Mouse (Mus musculus) liver, adult 10 weeks (tissue): ENCODE results near the gene Fam187a. TPM values are rescaled to one million over a fixed set of nuclear protein-coding genes. Genes with fewer than 3 reads are reported as not detected.

Source experiments
- polyA plus RNA-seq: library from polyadenylated mRNA; stranded (reverse); fragments of 350-450 nt; fragmentation: Illumina TruSeq; extraction: RNeasy Lipid Tissue Mini Kit (QIAGEN cat#74804); gene quantifications from one replicate; pipeline ENCODE4 v1.2.3, GENCODE M21; 2014; ENCODE audit warnings: low read depth, low replicate concordance

Fam187a gene
- polyA plus RNA-seq = not detected

DNA sequence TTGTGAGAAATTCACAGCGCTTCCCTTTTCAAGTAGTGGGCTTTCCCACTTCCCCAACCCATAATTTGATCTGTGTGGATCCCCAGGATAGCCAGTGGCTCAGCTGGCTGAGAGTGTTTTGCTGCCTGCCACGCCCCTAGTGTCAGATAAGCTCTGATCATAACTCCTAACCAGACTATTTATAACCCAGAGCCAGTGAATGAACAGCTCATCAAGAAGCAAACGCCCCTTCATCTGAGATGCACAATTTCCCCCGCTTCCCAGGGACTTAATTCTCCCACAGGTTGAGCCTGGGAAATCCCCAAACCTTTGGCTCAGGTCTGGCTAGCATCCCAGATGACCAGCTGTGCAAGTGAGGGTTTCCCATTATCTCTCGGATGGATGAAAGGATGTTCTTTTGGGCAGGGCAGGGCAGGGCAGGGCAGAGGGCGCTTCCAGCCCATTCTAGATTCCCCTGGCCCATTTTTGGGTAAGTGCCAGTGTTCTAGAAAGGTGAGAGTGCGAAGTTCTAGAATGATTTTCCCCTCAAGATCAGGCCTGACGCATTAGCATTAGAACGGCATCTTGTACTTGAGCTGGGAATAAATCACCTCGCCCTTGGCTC, at the start of gene Fam187a:
Gene Fam187a (plus strand): TSS at position 554 of the 604 bp plus-strand sequence.

DNA sequence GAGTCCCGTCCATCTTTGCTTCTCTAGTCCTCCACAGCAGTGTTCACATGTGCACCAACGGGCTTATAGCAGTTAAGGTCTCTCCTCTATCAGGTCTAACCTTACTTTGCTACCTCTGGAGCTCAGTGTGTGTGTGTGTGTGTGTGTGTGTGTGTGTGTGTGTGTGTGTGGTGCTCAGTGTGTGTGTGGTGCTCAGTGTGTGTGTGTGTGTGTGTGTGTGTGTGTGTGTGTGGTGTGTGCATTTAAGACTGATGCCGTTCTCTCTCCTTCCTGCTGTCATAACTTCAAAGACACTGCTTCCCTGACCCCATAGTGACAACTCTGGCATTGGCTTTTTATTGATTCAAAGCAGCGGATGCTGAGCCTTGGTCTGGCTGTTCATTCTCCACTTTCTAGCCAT, 49.4 kb upstream of the Fam187a start, which contains the start of gene Higd1b:
Gene Higd1b (plus strand): TSS at position 301 of the 400 bp plus-strand sequence.

DNA sequence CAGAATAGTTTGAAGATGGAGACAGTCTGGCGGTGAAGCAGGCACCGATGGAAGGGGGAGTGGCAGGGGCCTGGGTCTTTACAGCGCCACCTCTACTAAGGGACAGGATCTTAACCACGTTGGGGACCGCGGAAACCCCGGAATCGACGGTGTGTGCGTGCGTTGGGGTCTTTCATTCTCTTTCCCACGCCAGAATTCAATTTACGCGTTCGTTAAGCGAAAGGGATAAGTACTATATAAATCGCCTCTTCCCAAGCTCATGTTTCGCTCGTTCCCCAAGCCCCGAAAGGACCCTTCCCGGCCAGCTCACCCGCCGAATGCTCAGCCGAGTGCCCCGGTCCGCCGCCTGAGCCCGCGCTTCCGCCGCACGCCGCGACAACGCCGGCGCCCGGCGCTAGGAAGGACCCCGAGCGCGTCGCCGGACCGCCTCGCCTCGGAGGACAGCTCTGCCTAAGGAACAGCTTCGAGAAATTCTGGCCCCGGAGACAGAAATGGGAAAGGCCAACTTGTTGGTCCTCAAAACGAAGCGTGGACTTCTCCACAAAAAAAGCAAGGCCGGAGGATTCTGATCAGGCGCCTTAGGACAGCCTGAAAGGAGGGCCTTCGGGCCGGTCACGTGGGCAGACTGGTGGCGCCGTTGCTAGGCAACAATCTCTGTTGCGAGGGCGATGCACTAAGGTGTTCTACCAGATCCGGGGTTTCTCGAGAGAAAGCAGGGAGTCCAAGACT, 4.2 kb upstream of the Fam187a start, which contains the start of the genes Eftud2 and Ccdc103:
Gene Eftud2 (minus strand): TSS at position 401 of the 729 bp plus-strand sequence.
Gene Ccdc103 (plus strand): TSS at position 620 of the 729 bp plus-strand sequence.

DNA sequence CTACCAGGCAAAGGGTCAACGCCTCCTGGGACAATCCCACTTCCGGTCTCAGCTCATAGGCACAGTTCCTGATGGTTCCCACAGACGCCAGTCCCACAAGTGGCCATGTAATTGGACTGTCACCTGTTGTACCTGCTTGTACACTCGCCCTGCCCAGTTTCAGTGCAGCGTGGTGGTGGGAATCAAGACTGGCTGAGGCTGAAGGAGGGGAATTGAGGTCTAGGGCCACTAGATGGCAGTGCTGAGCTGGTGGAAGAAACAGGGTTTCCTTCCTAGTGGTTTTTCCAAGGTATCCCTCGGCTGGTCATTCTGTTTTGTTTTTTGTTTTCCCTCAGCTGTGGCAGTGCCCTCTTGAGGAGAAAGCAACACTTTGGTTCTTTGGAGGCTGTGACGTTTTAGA, 15.8 kb downstream of the Fam187a start, which contains the start of gene Gfap:
Gene Gfap (minus strand): TSS at position 150 of the 400 bp plus-strand sequence.

DNA sequence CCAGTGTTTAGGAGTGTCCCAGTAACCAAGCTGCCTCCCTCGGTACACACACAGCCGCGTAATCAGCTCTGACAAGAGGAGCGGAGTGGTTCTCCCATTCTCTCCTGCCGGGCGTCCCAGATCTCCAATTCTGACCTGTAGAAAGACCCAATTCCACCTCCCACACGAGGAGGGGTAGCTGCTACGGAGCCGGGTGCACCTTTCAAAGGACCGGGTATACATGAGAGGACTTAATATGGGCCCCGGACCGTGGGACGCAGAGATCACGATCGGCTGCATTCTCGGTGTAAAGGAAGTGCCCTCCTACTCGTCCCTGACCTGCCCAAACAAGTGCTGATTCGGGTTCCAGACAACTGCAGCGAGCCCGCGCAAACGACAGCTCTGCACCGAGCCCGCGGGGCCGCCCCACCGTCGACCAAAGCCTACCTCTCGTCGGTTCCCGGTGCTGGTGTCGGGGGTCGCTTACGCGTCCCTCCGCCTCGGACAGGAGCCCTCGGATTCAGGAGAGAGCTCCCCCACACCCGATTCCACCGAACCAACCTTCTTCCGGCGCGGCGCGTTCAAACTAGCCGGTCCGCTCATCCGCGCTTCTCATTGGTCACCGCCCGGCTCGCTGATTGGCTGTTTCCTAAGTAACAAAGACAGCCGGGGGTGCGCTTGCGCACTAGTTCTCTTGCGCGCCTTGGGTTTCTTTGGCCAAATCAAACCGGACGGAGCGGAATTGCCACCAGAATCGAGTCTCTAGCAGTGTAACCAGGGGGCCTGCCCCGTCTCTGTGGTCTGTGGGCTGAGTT, 39.8 kb downstream of the Fam187a start, which contains the start of gene Kif18b:
Gene Kif18b (minus strand): TSS at position 568 of the 794 bp plus-strand sequence.

Other genes starting within 250 kb of the Fam187a start
- gene Meioc, start 221.5 kb upstream of the Fam187a start, polyA plus RNA-seq = not detected
- gene Ccdc43, start 187.4 kb upstream of the Fam187a start, polyA plus RNA-seq = 17.3 TPM
- 0.50 TPM for gene Adam11, start 123.7 kb upstream of the Fam187a start, polyA plus RNA-seq
- gene Gjc1, start 65.5 kb upstream of the Fam187a start, polyA plus RNA-seq = 0.66 TPM
- not detected for gene Higd1b, start 49.3 kb upstream of the Fam187a start, polyA plus RNA-seq
- 7.8 TPM for gene Eftud2, start 4.2 kb upstream of the Fam187a start, polyA plus RNA-seq
- gene Ccdc103, start 4.0 kb upstream of the Fam187a start, polyA plus RNA-seq = not detected
- gene Gfap, start 15.7 kb downstream of the Fam187a start, polyA plus RNA-seq = 0.24 TPM
- not detected for gene Kif18b, start 40.0 kb downstream of the Fam187a start, polyA plus RNA-seq
- not detected for gene C1ql1, start 61.5 kb downstream of the Fam187a start, polyA plus RNA-seq
- gene Nmt1, start 143.0 kb downstream of the Fam187a start, polyA plus RNA-seq = 11.1 TPM
- 20.2 TPM for gene Dcakd, start 143.2 kb downstream of the Fam187a start, polyA plus RNA-seq
- gene Plcd3, start 216.5 kb downstream of the Fam187a start, polyA plus RNA-seq = not detected
- 10.8 TPM for gene Acbd4, start 216.5 kb downstream of the Fam187a start, polyA plus RNA-seq
- 16.2 TPM for gene Hexim1, start 231.1 kb downstream of the Fam187a start, polyA plus RNA-seq
- gene Hexim2, start 247.3 kb downstream of the Fam187a start, polyA plus RNA-seq = 0.26 TPM